Mouse (Mus musculus): ENCODE results near the gene 2610028H24Rik.

Gene 2610028H24Rik

GRCm38 (mm10) chr10:76448851-76449250, at the start of gene 2610028H24Rik:
2610028H24Rik (plus strand) TSS chr10:76449081.
- no peak for DNase-seq (ENCODE audit: low spot score)

- DNase-seq (ENCODE audit: low spot score), result no peak
Measured at GRCm38 (mm10) chr10:76408520-76408919, 40.4 kb upstream of the 2610028H24Rik start.

- DNase-seq (ENCODE audit: low spot score), result no peak
Measured at GRCm38 (mm10) chr10:76416811-76417210, 32.1 kb upstream of the 2610028H24Rik start.

- no peak for DNase-seq (ENCODE audit: low spot score)
Measured at GRCm38 (mm10) chr10:76425674-76426073, 23.2 kb upstream of the 2610028H24Rik start.

GRCm38 (mm10) chr10:76433925-76434324, 15.0 kb upstream of the 2610028H24Rik start:
- no peak for DNase-seq (ENCODE audit: low spot score)

- DNase-seq (ENCODE audit: low spot score), result no peak
Measured at GRCm38 (mm10) chr10:76439107-76439890, 9.6 kb upstream of the 2610028H24Rik start.

- DNase-seq (ENCODE audit: low spot score), result no peak
Measured at GRCm38 (mm10) chr10:76440281-76440680, 8.6 kb upstream of the 2610028H24Rik start, which contains the start of gene AC141477.1. AC141477.1 (minus strand) TSS chr10:76440444.

- DNase-seq (ENCODE audit: low spot score), result peak; percentile 94
Measured at GRCm38 (mm10) chr10:76442178-76443088, 6.4 kb upstream of the 2610028H24Rik start, which contains the start of gene Pcnt. Pcnt (minus strand) TSS chr10:76442786.

GRCm38 (mm10) chr10:76445996-76446681, 2.7 kb upstream of the 2610028H24Rik start:
- DNase-seq (ENCODE audit: low spot score), result no peak

- no peak for DNase-seq (ENCODE audit: low spot score)
Measured at GRCm38 (mm10) chr10:76447406-76448229, 1.3 kb upstream of the 2610028H24Rik start.

GRCm38 (mm10) chr10:76455289-76455688, 6.4 kb downstream of the 2610028H24Rik start:
- no peak for DNase-seq (ENCODE audit: low spot score)

GRCm38 (mm10) chr10:76461255-76461654, 12.4 kb downstream of the 2610028H24Rik start:
- DNase-seq (ENCODE audit: low spot score), result no peak

- no peak for DNase-seq (ENCODE audit: low spot score)
Measured at GRCm38 (mm10) chr10:76462312-76462711, 13.4 kb downstream of the 2610028H24Rik start.

- no peak for DNase-seq (ENCODE audit: low spot score)
Measured at GRCm38 (mm10) chr10:76462721-76463120, 13.8 kb downstream of the 2610028H24Rik start.

GRCm38 (mm10) chr10:76468203-76469162, 19.6 kb downstream of the 2610028H24Rik start, which contains the start of the genes Mcm3ap and Ybey:
Mcm3ap (plus strand) TSS chr10:76468927.
Ybey (minus strand) TSS chr10:76469114.
- DNase-seq (ENCODE audit: low spot score), result peak; percentile 75

GRCm38 (mm10) chr10:76473759-76474158, 24.9 kb downstream of the 2610028H24Rik start:
- no peak for DNase-seq (ENCODE audit: low spot score)

GRCm38 (mm10) chr10:76480851-76481250, 32.0 kb downstream of the 2610028H24Rik start:
- no peak for DNase-seq (ENCODE audit: low spot score)

- no peak for DNase-seq (ENCODE audit: low spot score)
Measured at GRCm38 (mm10) chr10:76481480-76481879, 32.6 kb downstream of the 2610028H24Rik start.

GRCm38 (mm10) chr10:76486302-76486701, 37.4 kb downstream of the 2610028H24Rik start:
- DNase-seq (ENCODE audit: low spot score), result no peak

GRCm38 (mm10) chr10:76488265-76488664, 39.4 kb downstream of the 2610028H24Rik start:
- no peak for DNase-seq (ENCODE audit: low spot score)
